Mouse (Mus musculus): ENCODE data around the gene Taf3. TPM values are rescaled to one million over a fixed set of nuclear protein-coding genes. Genes with fewer than 3 reads are reported as not detected.

Gene Taf3
- polyA plus RNA-seq, 1 experiment from 2014 or later, result 15.7 TPM

DNA sequence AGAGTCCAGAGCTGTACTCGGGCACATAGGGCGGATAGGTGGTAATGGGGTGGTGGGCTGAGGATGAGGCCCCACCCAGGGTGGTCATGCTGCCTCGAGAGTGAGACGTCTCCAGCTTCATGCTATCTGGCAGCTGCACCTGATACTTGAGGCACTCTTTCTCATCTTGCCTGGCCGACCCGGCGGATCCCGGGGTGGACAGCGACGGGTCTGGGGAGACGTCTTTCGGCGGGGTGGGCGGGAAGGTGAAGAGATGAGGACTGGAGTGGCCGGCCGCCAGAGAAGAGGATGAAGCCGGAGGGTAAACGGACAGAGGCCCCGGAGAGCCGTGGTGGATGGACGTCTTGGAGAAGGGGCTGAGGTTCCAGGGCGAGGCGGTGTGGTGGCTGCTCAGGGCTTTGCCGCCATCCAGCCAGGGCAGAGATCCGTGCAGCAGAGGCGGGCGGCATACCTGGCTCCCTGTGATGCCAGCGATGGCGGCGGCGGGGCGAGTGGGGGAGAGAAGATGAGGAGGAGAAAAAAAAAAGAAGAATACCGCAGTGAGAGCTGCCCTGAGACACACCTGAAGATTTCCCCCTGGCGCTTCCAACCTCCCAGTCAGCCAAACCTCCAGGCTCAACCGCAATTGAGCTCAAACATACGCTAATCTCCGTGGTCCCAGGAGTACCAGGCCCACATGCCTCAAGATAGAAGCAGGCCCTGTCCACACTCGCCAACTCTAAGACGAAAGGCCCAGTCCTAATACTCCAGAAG, 173.8 kb downstream of the Taf3 start:
- Histone ChIP-seq H3K9me3 (no peaks in the 10 kb centered on the region), H3K36me3 (replicated peaks) (no peaks in the 10 kb centered on the region), H3K27ac (no peak overlapping the region), H3K4me1 (peaks cover 73% of the 10 kb centered on the region), H3K4me3 (peak overlapping the region; percentile 28), H3K27me3 (ENCODE audit: poor library complexity, severe bottlenecking) (peaks cover 99% of the 10 kb centered on the region)
- 1% methylated on average over 39 of the region's 39 CpGs for WGBS
- DNase-seq (ENCODE audit: extremely low spot score, low spot score), result peak; percentile 31

GRCm38 (mm10) chr2:9873757-9874156, 174.6 kb downstream of the Taf3 start:
- Histone ChIP-seq H3K9me3 (no peaks in the 10 kb centered on the region), H3K27ac (no peak overlapping the region), H3K36me3 (replicated peaks) (no peaks in the 10 kb centered on the region), H3K4me3 (no peak overlapping the region), H3K27me3 (ENCODE audit: poor library complexity, severe bottlenecking) (peaks cover 100% of the 10 kb centered on the region), H3K4me1 (peaks cover 65% of the 10 kb centered on the region)
- no peak for DNase-seq (ENCODE audit: extremely low spot score, low spot score)
- WGBS, result 10% methylated on average over 2 of the region's 2 CpGs

GRCm38 (mm10) chr2:9872682-9873081, 175.7 kb downstream of the Taf3 start:
- Histone ChIP-seq H3K27me3 (ENCODE audit: poor library complexity, severe bottlenecking) (peaks cover 100% of the 10 kb centered on the region), H3K4me1 (peaks cover 56% of the 10 kb centered on the region), H3K27ac (no peak overlapping the region), H3K9me3 (no peaks in the 10 kb centered on the region), H3K36me3 (replicated peaks) (no peaks in the 10 kb centered on the region), H3K4me3 (peak overlapping the region; percentile 34)
- DNase-seq (ENCODE audit: extremely low spot score, low spot score), result peak; percentile 49
- 2% methylated on average over 12 of the region's 12 CpGs for WGBS

- no peak overlapping the region for H3K4me3 ChIP-seq
- 5% methylated on average over 6 of the region's 6 CpGs for WGBS
- no peaks in the 10 kb centered on the region for H3K9me3 ChIP-seq
- peaks cover 94% of the 10 kb centered on the region for H3K27me3 ChIP-seq (ENCODE audit: poor library complexity, severe bottlenecking)
- H3K27ac ChIP-seq, result no peak overlapping the region
- no peak for DNase-seq (ENCODE audit: extremely low spot score, low spot score)
- H3K4me1 ChIP-seq, result peaks cover 48% of the 10 kb centered on the region
- H3K36me3 ChIP-seq (replicated peaks), result no peaks in the 10 kb centered on the region
Observed at GRCm38 (mm10) chr2:9871798-9872197, 176.6 kb downstream of the Taf3 start.

DNA sequence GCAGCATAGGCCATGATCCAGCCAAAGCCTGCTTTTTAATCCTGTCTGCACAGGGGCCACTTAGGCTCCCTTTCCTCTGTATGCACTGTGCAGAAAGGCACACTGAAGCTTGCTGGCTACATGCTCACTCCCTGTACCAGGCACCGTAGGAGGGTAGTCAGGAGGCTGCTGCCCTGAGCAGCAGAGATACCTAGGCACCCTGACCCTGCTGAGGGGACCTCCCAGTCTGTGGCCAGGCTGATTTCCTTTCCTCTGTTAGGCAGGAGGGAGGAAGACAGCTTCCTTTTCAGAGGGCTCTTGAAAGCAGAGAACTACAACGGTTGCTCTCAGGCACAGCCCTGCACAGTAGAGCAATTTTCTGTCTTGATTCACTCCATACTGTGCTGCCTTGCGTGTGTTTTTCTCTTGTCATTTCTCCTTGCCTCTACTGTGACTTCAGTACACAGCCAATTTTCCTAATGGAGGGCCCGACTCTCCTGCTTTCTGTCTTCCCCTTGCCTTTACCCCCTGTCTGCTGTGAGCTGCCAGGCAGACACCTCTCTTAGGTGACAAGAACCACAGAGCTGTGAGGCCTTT, 177.2 kb downstream of the Taf3 start:
- 16% methylated on average over 4 of the region's 4 CpGs for WGBS
- H3K4me1 ChIP-seq, result peaks cover 46% of the 10 kb centered on the region
- H3K36me3 ChIP-seq (replicated peaks), result no peaks in the 10 kb centered on the region
- H3K4me3 ChIP-seq, result no peak overlapping the region
- peaks cover 91% of the 10 kb centered on the region for H3K27me3 ChIP-seq (ENCODE audit: poor library complexity, severe bottlenecking)
- H3K9me3 ChIP-seq, result no peaks in the 10 kb centered on the region
- H3K27ac ChIP-seq, result no peak overlapping the region
- no peak for DNase-seq (ENCODE audit: extremely low spot score, low spot score)

- no peaks in the 10 kb centered on the region for H3K9me3 ChIP-seq
- no peak overlapping the region for H3K27ac ChIP-seq
- WGBS, result 77% methylated on average over 12 of the region's 12 CpGs
- peaks cover 52% of the 10 kb centered on the region for H3K27me3 ChIP-seq (ENCODE audit: poor library complexity, severe bottlenecking)
- H3K36me3 ChIP-seq (replicated peaks), result no peaks in the 10 kb centered on the region
- H3K4me3 ChIP-seq, result no peak overlapping the region
- H3K4me1 ChIP-seq, result peaks cover 17% of the 10 kb centered on the region
- DNase-seq (ENCODE audit: extremely low spot score, low spot score), result no peak
Observed at GRCm38 (mm10) chr2:9867092-9867825, 181.1 kb downstream of the Taf3 start.

Other genes starting within 250 kb of the Taf3 start
- gene 4930412O13Rik, start 167.3 kb downstream of the Taf3 start, polyA plus RNA-seq (2016; fragmentation: Nextera tagmentation; extraction: Ambion mirVana), result 0.42 and 0.50 TPM in 2 replicates
- gene 9230102O04Rik, start 159.1 kb downstream of the Taf3 start, polyA plus RNA-seq (2016; fragmentation: Nextera tagmentation; extraction: Ambion mirVana), result 0.54 TPM in 1 of 2 replicates, not detected in the other
- 4.2 and 7.3 TPM in 2 replicates for gene Gata3, start 158.6 kb downstream of the Taf3 start, polyA plus RNA-seq (2016; fragmentation: Nextera tagmentation; extraction: Ambion mirVana)
- 502 and 503 TPM in 2 replicates for gene Atp5c1, start 31.9 kb upstream of the Taf3 start, polyA plus RNA-seq (2016; fragmentation: Nextera tagmentation; extraction: Ambion mirVana)
- 39.1 and 39.8 TPM in 2 replicates for gene Kin, start 32.0 kb upstream of the Taf3 start, polyA plus RNA-seq (2016; fragmentation: Nextera tagmentation; extraction: Ambion mirVana)
- 0.04 and 0.10 TPM in 2 replicates for gene Itih2, start 82.8 kb upstream of the Taf3 start, polyA plus RNA-seq (2016; fragmentation: Nextera tagmentation; extraction: Ambion mirVana)
- 3.5 and 4.2 TPM in 2 replicates for gene Itih5, start 105.0 kb upstream of the Taf3 start, polyA plus RNA-seq (2016; fragmentation: Nextera tagmentation; extraction: Ambion mirVana)

Measured in forebrain, embryonic 10.5 days (tissue).